In the genomic region with DNA sequence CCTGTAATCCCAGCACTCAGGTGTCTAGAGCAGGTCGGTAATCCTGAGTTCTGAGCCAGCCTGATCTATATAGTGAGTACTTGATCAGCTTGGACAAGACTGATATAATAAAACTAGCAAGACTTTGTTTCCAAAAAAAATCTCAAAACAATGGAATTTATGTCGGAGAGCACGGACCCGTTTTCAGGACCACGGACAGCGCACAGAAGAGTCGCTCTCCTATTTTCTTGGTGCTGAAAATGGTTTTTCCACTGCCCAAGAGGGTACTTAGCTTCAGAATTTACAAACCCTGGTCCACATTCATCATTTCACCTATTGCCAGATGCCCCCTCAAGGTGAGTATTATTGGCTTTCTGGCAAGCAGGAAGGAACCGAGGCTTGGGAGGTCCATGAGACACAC, we compare ENCODE assay signal across 12 mouse cellular contexts. TPM values are rescaled to one million over a fixed set of nuclear protein-coding genes. Genes with fewer than 3 reads are reported as not detected.
DNase-seq lines count a peak whose midpoint lies in the region; ATAC-seq and TF ChIP-seq lines count a peak whose summit lies in the region.
"Had no signal": no experiment of that assay in that cellular context is flagged by ENCODE, and none has a peak within 500 bp of the region (broad histone marks: within the 10 kb centered on the region; RNA-seq: fewer than 3 reads in every experiment).

No protein-coding gene starts in this region.

- no peak for TF ChIP-seq CTCF in heart, adult 2 months (IDR thresholded peaks at IDR 0.05)

- WGBS in heart, adult 2 months, result 5% methylated on average over 8 of the region's 8 CpGs
- 2% methylated on average over 8 of the region's 8 CpGs for WGBS in heart, embryonic 12.5 days
- WGBS in midbrain, embryonic 11.5 days, result 3% methylated on average over 8 of the region's 8 CpGs
- 3% methylated on average over 8 of the region's 8 CpGs for WGBS in midbrain, embryonic 10.5 days
- WGBS in neural tube, embryonic 11.5 days, result 3% methylated on average over 8 of the region's 8 CpGs

- no peaks in the 10 kb centered on the region for H3K79me2 ChIP-seq in heart, adult 2 months (replicated peaks; ENCODE audit: control insufficient read depth, insufficient read depth, low read length)

- H3K4me1 ChIP-seq in heart, adult 2 months (ENCODE audit: control insufficient read depth, insufficient read depth, low read length), result no peaks in the 10 kb centered on the region
- peaks cover 15% of the 10 kb centered on the region; the same call in 1 of the 2 replicates for H3K4me1 ChIP-seq in heart, embryonic 12.5 days (replicated peaks)
- H3K4me1 ChIP-seq in midbrain, embryonic 11.5 days (ENCODE audit: control insufficient read depth, insufficient read depth, low read length), result peaks cover 22% of the 10 kb centered on the region
- peaks cover 56% of the 10 kb centered on the region for H3K4me1 ChIP-seq in midbrain, embryonic 10.5 days
- H3K4me1 ChIP-seq in neural tube, embryonic 11.5 days (ENCODE audit: control insufficient read depth, insufficient read depth, low read length), result no peaks in the 10 kb centered on the region; the same call in 1 of the 2 replicates

- intact Hi-C loops in heart, adult 2 months (cut with DNase I), result no loop called here

- no peak overlapping the region for H3K27ac ChIP-seq in heart, adult 2 months
- no peak overlapping the region for H3K27ac ChIP-seq in heart, embryonic 12.5 days (ENCODE audit: poor library complexity, severe bottlenecking)
- no peak overlapping the region for H3K27ac ChIP-seq in midbrain, embryonic 11.5 days (ENCODE audit: low read depth, low read length)
- no peak overlapping the region for H3K27ac ChIP-seq in midbrain, embryonic 10.5 days (replicated peaks)
- no peak overlapping the region for H3K27ac ChIP-seq in neural tube, embryonic 11.5 days (ENCODE audit: low read depth, low read length)
- H3K27ac ChIP-seq: embryonic facial prominence, embryonic 12.5 days; liver, embryonic 13.5 days had no signal

- H3K9ac ChIP-seq in heart, adult 2 months (ENCODE audit: low read depth, low read length), result no peak overlapping the region
- H3K9ac ChIP-seq in heart, embryonic 12.5 days, result no peak overlapping the region
- no peak overlapping the region for H3K9ac ChIP-seq in midbrain, embryonic 11.5 days (ENCODE audit: low read length)
- H3K9ac ChIP-seq in neural tube, embryonic 11.5 days (ENCODE audit: low read length), result no peak overlapping the region
- H3K9ac ChIP-seq: embryonic facial prominence, embryonic 12.5 days; liver, embryonic 13.5 days had no signal

- H3K36me3 ChIP-seq in heart, adult 2 months (ENCODE audit: control insufficient read depth, insufficient read depth, low read length), result no peaks in the 10 kb centered on the region
- H3K36me3 ChIP-seq in heart, embryonic 12.5 days, result no peaks in the 10 kb centered on the region
- H3K36me3 ChIP-seq in midbrain, embryonic 11.5 days (ENCODE audit: control insufficient read depth, insufficient read depth, low read length), result no peaks in the 10 kb centered on the region
- H3K36me3 ChIP-seq in midbrain, embryonic 10.5 days, result no peaks in the 10 kb centered on the region
- H3K36me3 ChIP-seq in neural tube, embryonic 11.5 days (ENCODE audit: control insufficient read depth, insufficient read depth, low read length), result no peaks in the 10 kb centered on the region
- H3K36me3 ChIP-seq: embryonic facial prominence, embryonic 12.5 days; liver, embryonic 13.5 days had no signal

- 0 out of 2 replicates have a peak, but pooled peaks have one; percentile 18 for TF ChIP-seq EP300 in heart, adult 2 months (IDR thresholded peaks at IDR 0.05; ENCODE audit: insufficient read depth, low read depth, low read length)

- no peak overlapping the region for H3K4me2 ChIP-seq in heart, embryonic 12.5 days
- no peak overlapping the region for H3K4me2 ChIP-seq in midbrain, embryonic 11.5 days
- H3K4me2 ChIP-seq in neural tube, embryonic 11.5 days (ENCODE audit: low read depth), result no peak overlapping the region

- no peaks in the 10 kb centered on the region for H3K9me3 ChIP-seq in heart, embryonic 12.5 days (replicated peaks)
- H3K9me3 ChIP-seq in midbrain, embryonic 11.5 days (ENCODE audit: control insufficient read depth, low read length), result no peaks in the 10 kb centered on the region
- H3K9me3 ChIP-seq in midbrain, embryonic 10.5 days (replicated peaks), result no peaks in the 10 kb centered on the region
- H3K9me3 ChIP-seq in neural tube, embryonic 11.5 days (ENCODE audit: control insufficient read depth, low read length), result no peaks in the 10 kb centered on the region
- H3K9me3 ChIP-seq: embryonic facial prominence, embryonic 12.5 days; liver, embryonic 13.5 days had no signal

- ATAC-seq in heart, embryonic 12.5 days (ENCODE audit: insufficient number of reproducible peaks, low FRiP score), result no peak
- ATAC-seq in midbrain, embryonic 11.5 days (ENCODE audit: low FRiP score), result no peak
- ATAC-seq in neural tube, embryonic 11.5 days (ENCODE audit: insufficient read depth, low FRiP score, low TSS enrichment), result no peak
- ATAC-seq: Patski had no signal

- no peak overlapping the region for H3K4me3 ChIP-seq in heart, adult 2 months
- H3K4me3 ChIP-seq in heart, embryonic 12.5 days, result no peak overlapping the region
- no peak overlapping the region for H3K4me3 ChIP-seq in midbrain, embryonic 11.5 days (ENCODE audit: low read depth, low read length)
- H3K4me3 ChIP-seq in midbrain, embryonic 10.5 days, result no peak overlapping the region
- no peak overlapping the region for H3K4me3 ChIP-seq in neural tube, embryonic 11.5 days (ENCODE audit: low read depth, low read length)

- DNase-seq in heart, adult 2 months, result no peak
- DNase-seq in midbrain, embryonic 11.5 days (ENCODE audit: low spot score, missing footprints), result peak; percentile 97
- DNase-seq in midbrain, embryonic 10.5 days (ENCODE audit: low spot score), result no peak
- DNase-seq in embryo, embryonic 10.5 days (ENCODE audit: low spot score), result peak; percentile 74
- DNase-seq in neural tube, embryonic 11.5 days (ENCODE audit: low spot score), result peak; percentile 46
- DNase-seq in right cerebral cortex, postnatal 10 days (ENCODE audit: low spot score in 2 of 2), result no peak
- no peak for DNase-seq in right cerebral cortex, postnatal 14 days
- DNase-seq: liver, embryonic 13.5 days had no signal

- H3K27me3 ChIP-seq in heart, adult 2 months (ENCODE audit: control insufficient read depth, insufficient read depth, low read length), result peaks cover 6% of the 10 kb centered on the region
- peaks cover 97% of the 10 kb centered on the region for H3K27me3 ChIP-seq in heart, embryonic 12.5 days (replicated peaks)
- H3K27me3 ChIP-seq in midbrain, embryonic 11.5 days (ENCODE audit: control insufficient read depth, insufficient read depth, low read length), result peaks cover 14% of the 10 kb centered on the region
- peaks cover 75% of the 10 kb centered on the region for H3K27me3 ChIP-seq in midbrain, embryonic 10.5 days (ENCODE audit: low read depth, poor library complexity, severe bottlenecking)
- H3K27me3 ChIP-seq in neural tube, embryonic 11.5 days (ENCODE audit: control insufficient read depth, insufficient read depth, low read length), result peaks cover 19% of the 10 kb centered on the region

- TF ChIP-seq POLR2A in heart, adult 2 months (IDR thresholded peaks at IDR 0.05; ENCODE audit: insufficient read depth, low read depth, low read length), result no peak

RNA-seq across cellular contexts. Expression of gene Gprin1, which starts 1.0 kb away (rescaled TPM):
- total RNA-seq in heart, adult 2 months (2021), result not detected
- 0.03 TPM in 1 of 2 replicates, not detected in the other for polyA plus RNA-seq in heart, adult 2 months (2012; rRNA removed)
- 0.22 and 0.27 TPM in 2 replicates for polyA plus RNA-seq in heart, embryonic 12.5 days (2016; fragmentation: Nextera tagmentation; extraction: Ambion mirVana)
- polyA plus RNA-seq in midbrain, embryonic 11.5 days (2014; fragmentation: Nextera tagmentation; extraction: Ambion mirVana), result 9.8 and 10.8 TPM in 2 replicates
- 0.88 and 1.1 TPM in 2 replicates for polyA plus RNA-seq in midbrain, embryonic 10.5 days (2016; fragmentation: Nextera tagmentation; extraction: Ambion mirVana)
- 13.3 and 14.5 TPM in 2 replicates for polyA plus RNA-seq in neural tube, embryonic 11.5 days (2014; fragmentation: Nextera tagmentation; extraction: Ambion mirVana)

RNA-seq across cellular contexts. Expression of gene Sncb, which starts 15.7 kb away (rescaled TPM):
- not detected for total RNA-seq in heart, adult 2 months (2021)
- polyA plus RNA-seq in heart, adult 2 months (2012; rRNA removed), result 0.20 and 0.31 TPM in 2 replicates
- polyA plus RNA-seq in heart, embryonic 12.5 days (2016; fragmentation: Nextera tagmentation; extraction: Ambion mirVana), result 0.18 and 0.37 TPM in 2 replicates
- 1.3 TPM in 2 replicates for polyA plus RNA-seq in midbrain, embryonic 11.5 days (2014; fragmentation: Nextera tagmentation; extraction: Ambion mirVana)
- 1.5 TPM in 2 replicates for polyA plus RNA-seq in midbrain, embryonic 10.5 days (2016; fragmentation: Nextera tagmentation; extraction: Ambion mirVana)
- 2.7 and 3.7 TPM in 2 replicates for polyA plus RNA-seq in neural tube, embryonic 11.5 days (2014; fragmentation: Nextera tagmentation; extraction: Ambion mirVana)
- polyA plus RNA-seq: heart, postnatal 0 days; liver, embryonic 13.5 days; Patski had no signal

RNA-seq across cellular contexts. Expression of gene Eif4e1b, which starts 33.1 kb away (rescaled TPM):
- not detected for total RNA-seq in heart, adult 2 months (2021)
- not detected in 2 replicates for polyA plus RNA-seq in heart, adult 2 months (2012; rRNA removed)
- polyA plus RNA-seq in heart, embryonic 12.5 days (2016; fragmentation: Nextera tagmentation; extraction: Ambion mirVana), result not detected in 2 replicates
- not detected in 2 replicates for polyA plus RNA-seq in midbrain, embryonic 11.5 days (2014; fragmentation: Nextera tagmentation; extraction: Ambion mirVana)
- not detected in 2 replicates for polyA plus RNA-seq in midbrain, embryonic 10.5 days (2016; fragmentation: Nextera tagmentation; extraction: Ambion mirVana)
- polyA plus RNA-seq in neural tube, embryonic 11.5 days (2014; fragmentation: Nextera tagmentation; extraction: Ambion mirVana), result not detected in 2 replicates
- polyA plus RNA-seq: embryonic facial prominence, embryonic 12.5 days; heart, postnatal 0 days; liver, embryonic 13.5 days; Patski had no signal

RNA-seq across cellular contexts. Expression of gene Tspan17, which starts 38.5 kb away (rescaled TPM):
- total RNA-seq in heart, adult 2 months (2021), result 10 to 100 TPM; 10.0 to 12.7 TPM
- polyA plus RNA-seq in heart, adult 2 months (2012; rRNA removed), result 7.2 and 7.6 TPM in 2 replicates
- 3.1 and 5.8 TPM in 2 replicates for polyA plus RNA-seq in heart, embryonic 12.5 days (2016; fragmentation: Nextera tagmentation; extraction: Ambion mirVana)
- polyA plus RNA-seq in midbrain, embryonic 11.5 days (2014; fragmentation: Nextera tagmentation; extraction: Ambion mirVana), result 13.3 and 15.9 TPM in 2 replicates
- polyA plus RNA-seq in midbrain, embryonic 10.5 days (2016; fragmentation: Nextera tagmentation; extraction: Ambion mirVana), result 12.9 and 20.6 TPM in 2 replicates
- 17.6 and 21.3 TPM in 2 replicates for polyA plus RNA-seq in neural tube, embryonic 11.5 days (2014; fragmentation: Nextera tagmentation; extraction: Ambion mirVana)

RNA-seq across cellular contexts. Expression of gene Cdhr2, which starts 49.4 kb away (rescaled TPM):
- not detected for total RNA-seq in heart, adult 2 months (2021)
- 0.04 TPM in 1 of 2 replicates, not detected in the other for polyA plus RNA-seq in heart, adult 2 months (2012; rRNA removed)
- polyA plus RNA-seq in heart, embryonic 12.5 days (2016; fragmentation: Nextera tagmentation; extraction: Ambion mirVana), result 0.04 and 0.18 TPM in 2 replicates
- polyA plus RNA-seq in midbrain, embryonic 11.5 days (2014; fragmentation: Nextera tagmentation; extraction: Ambion mirVana), result 0.06 TPM in 1 of 2 replicates, not detected in the other
- not detected in 2 replicates for polyA plus RNA-seq in midbrain, embryonic 10.5 days (2016; fragmentation: Nextera tagmentation; extraction: Ambion mirVana)
- polyA plus RNA-seq in neural tube, embryonic 11.5 days (2014; fragmentation: Nextera tagmentation; extraction: Ambion mirVana), result 0.07 and 0.15 TPM in 2 replicates
- polyA plus RNA-seq: heart, postnatal 0 days; Patski had no signal

Comparison
In these comparisons a context has a peak if more than half of its experiments do, and no peak if none do; other contexts are left out.
1. DNase-seq: peak in midbrain, embryonic 11.5 days (single experiment), embryo, embryonic 10.5 days (single experiment) and neural tube, embryonic 11.5 days (single experiment); none in heart, adult 2 months (0 of 2), midbrain, embryonic 10.5 days (single experiment), right cerebral cortex, postnatal 10 days (0 of 2) and right cerebral cortex, postnatal 14 days (single experiment).